Mouse (Mus musculus): ENCODE measurements around the gene Slc30a1.

Gene Slc30a1

GRCm38 (mm10) chr1:191896806-191897552, 9.6 kb upstream of the Slc30a1 start:
- DNase-seq (ENCODE audit: low read depth): no peak

- DNase-seq (ENCODE audit: low read depth): no peak
Measured at GRCm38 (mm10) chr1:191905637-191906533, 682 bp upstream of the Slc30a1 start.

GRCm38 (mm10) chr1:191907431-191907810, 854 bp downstream of the Slc30a1 start:
- peak; percentile 84 for DNase-seq (ENCODE audit: low read depth)

GRCm38 (mm10) chr1:191908906-191909305, 2.3 kb downstream of the Slc30a1 start:
- no peak for DNase-seq (ENCODE audit: low read depth)

GRCm38 (mm10) chr1:191909316-191909715, 2.7 kb downstream of the Slc30a1 start:
- no peak for DNase-seq (ENCODE audit: low read depth)

GRCm38 (mm10) chr1:191910646-191911045, 4.1 kb downstream of the Slc30a1 start:
- DNase-seq (ENCODE audit: low read depth): no peak

GRCm38 (mm10) chr1:191911067-191911668, 4.6 kb downstream of the Slc30a1 start:
- DNase-seq (ENCODE audit: low read depth): no peak

GRCm38 (mm10) chr1:191914647-191915046, 8.1 kb downstream of the Slc30a1 start:
- DNase-seq (ENCODE audit: low read depth): no peak

- no peak for DNase-seq (ENCODE audit: low read depth)
Measured at GRCm38 (mm10) chr1:191915586-191915985, 9.0 kb downstream of the Slc30a1 start.

- no peak for DNase-seq (ENCODE audit: low read depth)
Measured at GRCm38 (mm10) chr1:191916876-191917275, 10.3 kb downstream of the Slc30a1 start.

GRCm38 (mm10) chr1:191919336-191919735, 12.8 kb downstream of the Slc30a1 start:
- no peak for DNase-seq (ENCODE audit: low read depth)

GRCm38 (mm10) chr1:191921701-191922100, 15.1 kb downstream of the Slc30a1 start:
- no peak for DNase-seq (ENCODE audit: low read depth)

- DNase-seq (ENCODE audit: low read depth): no peak
Measured at GRCm38 (mm10) chr1:191925496-191925895, 18.9 kb downstream of the Slc30a1 start.

GRCm38 (mm10) chr1:191926681-191927080, 20.1 kb downstream of the Slc30a1 start:
- DNase-seq (ENCODE audit: low read depth): no peak

- DNase-seq (ENCODE audit: low read depth): no peak
Measured at GRCm38 (mm10) chr1:191928345-191928744, 21.8 kb downstream of the Slc30a1 start.

GRCm38 (mm10) chr1:191929065-191929464, 22.5 kb downstream of the Slc30a1 start:
- no peak for DNase-seq (ENCODE audit: low read depth)

- no peak for DNase-seq (ENCODE audit: low read depth)
Measured at GRCm38 (mm10) chr1:191929897-191930524, 23.4 kb downstream of the Slc30a1 start.

GRCm38 (mm10) chr1:191930525-191931105, 24.0 kb downstream of the Slc30a1 start:
- no peak for DNase-seq (ENCODE audit: low read depth)

GRCm38 (mm10) chr1:191932286-191932985, 25.9 kb downstream of the Slc30a1 start:
- DNase-seq (ENCODE audit: low read depth): no peak

GRCm38 (mm10) chr1:191932986-191933632, 26.5 kb downstream of the Slc30a1 start:
- DNase-seq (ENCODE audit: low read depth): no peak

GRCm38 (mm10) chr1:191943638-191944037, 37.1 kb downstream of the Slc30a1 start:
- no peak for DNase-seq (ENCODE audit: low read depth)
